Mouse (Mus musculus): ENCODE results near the gene Myh7b. TPM values are rescaled to one million over a fixed set of nuclear protein-coding genes. Genes with fewer than 3 reads are reported as not detected.

Gene Myh7b
- polyA plus RNA-seq, 1 experiment: 0.04 TPM

GRCm38 (mm10) chr2:155574700-155575099 lies 36.3 kb upstream of the Myh7b start:
- TF ChIP-seq POLR2A (IDR thresholded peaks at IDR 0.05; ENCODE audit: low read depth, low read length): no peak
- no peak for TF ChIP-seq CTCF (IDR thresholded peaks at IDR 0.05; ENCODE audit: extremely low read depth, insufficient read depth, insufficient read length, insufficient replicate concordance)
- Histone ChIP-seq H3K4me3 (ENCODE audit: extremely low read depth, insufficient read depth, insufficient read length) (no peak overlapping the region), H3K36me3 (ENCODE audit: control insufficient read depth, insufficient read depth, low read length) (0 out of 2 replicates have a peak, but pooled peaks cover 1% of the 10 kb centered on the region), H3K27me3 (ENCODE audit: control insufficient read depth, insufficient read depth, low read length) (no peaks in the 10 kb centered on the region), H3K4me1 (ENCODE audit: control insufficient read depth, insufficient read depth, insufficient read length) (no peaks in the 10 kb centered on the region), H3K27ac (ENCODE audit: insufficient read depth, low read length) (no peak overlapping the region)
- WGBS: 93% methylated on average over 4 of the region's 4 CpGs
- DNase-seq (ENCODE audit: low read depth in 1 of 2, low spot score in 2 of 2): no peak

GRCm38 (mm10) chr2:155576656-155577055 lies 34.4 kb upstream of the Myh7b start:
- no peak overlapping the region for H3K4me3 ChIP-seq (ENCODE audit: extremely low read depth, insufficient read depth, insufficient read length)
- no peaks in the 10 kb centered on the region for H3K4me1 ChIP-seq (ENCODE audit: control insufficient read depth, insufficient read depth, insufficient read length)
- WGBS: 96% methylated on average over 9 of the region's 9 CpGs
- H3K36me3 ChIP-seq (ENCODE audit: control insufficient read depth, insufficient read depth, low read length): no peaks in the 10 kb centered on the region; the same call in 1 of the 2 replicates
- no peaks in the 10 kb centered on the region for H3K27me3 ChIP-seq (ENCODE audit: control insufficient read depth, insufficient read depth, low read length)
- H3K27ac ChIP-seq (ENCODE audit: insufficient read depth, low read length): no peak overlapping the region
- TF ChIP-seq CTCF (IDR thresholded peaks at IDR 0.05; ENCODE audit: extremely low read depth, insufficient read depth, insufficient read length, insufficient replicate concordance) (no peak), POLR2A (IDR thresholded peaks at IDR 0.05; ENCODE audit: low read depth, low read length) (no peak)
- no peak for DNase-seq (ENCODE audit: low read depth in 1 of 2, low spot score in 2 of 2)

GRCm38 (mm10) chr2:155580331-155580730 lies 30.7 kb upstream of the Myh7b start:
- Histone ChIP-seq H3K27ac (ENCODE audit: insufficient read depth, low read length) (no peak overlapping the region), H3K27me3 (ENCODE audit: control insufficient read depth, insufficient read depth, low read length) (no peaks in the 10 kb centered on the region), H3K4me3 (ENCODE audit: extremely low read depth, insufficient read depth, insufficient read length) (no peak overlapping the region), H3K36me3 (ENCODE audit: control insufficient read depth, insufficient read depth, low read length) (no peaks in the 10 kb centered on the region; the same call in 1 of the 2 replicates), H3K4me1 (ENCODE audit: control insufficient read depth, insufficient read depth, insufficient read length) (no peaks in the 10 kb centered on the region)
- no peak for DNase-seq (ENCODE audit: low read depth in 1 of 2, low spot score in 2 of 2)
- no peak for TF ChIP-seq POLR2A (IDR thresholded peaks at IDR 0.05; ENCODE audit: low read depth, low read length)
- TF ChIP-seq CTCF (IDR thresholded peaks at IDR 0.05; ENCODE audit: extremely low read depth, insufficient read depth, insufficient read length, insufficient replicate concordance): no peak
- 88% methylated on average over 3 of the region's 3 CpGs for WGBS

- no peaks in the 10 kb centered on the region for H3K27me3 ChIP-seq (ENCODE audit: control insufficient read depth, insufficient read depth, low read length)
- H3K27ac ChIP-seq (ENCODE audit: insufficient read depth, low read length): no peak overlapping the region
- TF ChIP-seq POLR2A (IDR thresholded peaks at IDR 0.05; ENCODE audit: low read depth, low read length) (no peak), CTCF (IDR thresholded peaks at IDR 0.05; ENCODE audit: extremely low read depth, insufficient read depth, insufficient read length, insufficient replicate concordance) (no peak)
- no peaks in the 10 kb centered on the region; the same call in 1 of the 2 replicates for H3K36me3 ChIP-seq (ENCODE audit: control insufficient read depth, insufficient read depth, low read length)
- DNase-seq (ENCODE audit: low read depth in 1 of 2, low spot score in 2 of 2): no peak
- 84% methylated on average over 4 of the region's 4 CpGs for WGBS
- H3K4me3 ChIP-seq (ENCODE audit: extremely low read depth, insufficient read depth, insufficient read length): no peak overlapping the region
- no peaks in the 10 kb centered on the region for H3K4me1 ChIP-seq (ENCODE audit: control insufficient read depth, insufficient read depth, insufficient read length)
Measured at GRCm38 (mm10) chr2:155582384-155582995, 28.5 kb upstream of the Myh7b start.

GRCm38 (mm10) chr2:155582996-155583395 lies 28.0 kb upstream of the Myh7b start:
- 94% methylated on average over 5 of the region's 5 CpGs for WGBS
- H3K4me3 ChIP-seq (ENCODE audit: extremely low read depth, insufficient read depth, insufficient read length): no peak overlapping the region
- no peaks in the 10 kb centered on the region for H3K4me1 ChIP-seq (ENCODE audit: control insufficient read depth, insufficient read depth, insufficient read length)
- H3K36me3 ChIP-seq (ENCODE audit: control insufficient read depth, insufficient read depth, low read length): no peaks in the 10 kb centered on the region; the same call in 1 of the 2 replicates
- TF ChIP-seq POLR2A (IDR thresholded peaks at IDR 0.05; ENCODE audit: low read depth, low read length): no peak
- no peak for TF ChIP-seq CTCF (IDR thresholded peaks at IDR 0.05; ENCODE audit: extremely low read depth, insufficient read depth, insufficient read length, insufficient replicate concordance)
- H3K27ac ChIP-seq (ENCODE audit: insufficient read depth, low read length): no peak overlapping the region
- H3K27me3 ChIP-seq (ENCODE audit: control insufficient read depth, insufficient read depth, low read length): no peaks in the 10 kb centered on the region
- no peak for DNase-seq (ENCODE audit: low read depth in 1 of 2, low spot score in 2 of 2)

- Histone ChIP-seq H3K27me3 (ENCODE audit: control insufficient read depth, insufficient read depth, low read length) (no peaks in the 10 kb centered on the region), H3K4me3 (ENCODE audit: extremely low read depth, insufficient read depth, insufficient read length) (no peak overlapping the region), H3K4me1 (ENCODE audit: control insufficient read depth, insufficient read depth, insufficient read length) (no peaks in the 10 kb centered on the region), H3K36me3 (ENCODE audit: control insufficient read depth, insufficient read depth, low read length) (no peaks in the 10 kb centered on the region; the same call in 1 of the 2 replicates), H3K27ac (ENCODE audit: insufficient read depth, low read length) (no peak overlapping the region)
- WGBS: 60% methylated on average over 5 of the region's 5 CpGs
- TF ChIP-seq POLR2A (IDR thresholded peaks at IDR 0.05; ENCODE audit: low read depth, low read length) (no peak), CTCF (IDR thresholded peaks at IDR 0.05; ENCODE audit: extremely low read depth, insufficient read depth, insufficient read length, insufficient replicate concordance) (peak; percentile 64; the same call in 1 of the 2 replicates)
- peak; percentile 9 to 11 for DNase-seq (ENCODE audit: low read depth in 1 of 2, low spot score in 2 of 2)
Measured at GRCm38 (mm10) chr2:155583927-155584530, 27.0 kb upstream of the Myh7b start.

GRCm38 (mm10) chr2:155585082-155585481 lies 25.9 kb upstream of the Myh7b start:
- H3K36me3 ChIP-seq (ENCODE audit: control insufficient read depth, insufficient read depth, low read length): no peaks in the 10 kb centered on the region; the same call in 1 of the 2 replicates
- no peaks in the 10 kb centered on the region; the same call in 1 of the 2 replicates for H3K4me1 ChIP-seq (ENCODE audit: control insufficient read depth, insufficient read depth, insufficient read length)
- H3K27me3 ChIP-seq (ENCODE audit: control insufficient read depth, insufficient read depth, low read length): no peaks in the 10 kb centered on the region
- no peak overlapping the region for H3K4me3 ChIP-seq (ENCODE audit: extremely low read depth, insufficient read depth, insufficient read length)
- H3K27ac ChIP-seq (ENCODE audit: insufficient read depth, low read length): no peak overlapping the region
- WGBS: 91% methylated on average over 9 of the region's 9 CpGs
- DNase-seq (ENCODE audit: low read depth in 1 of 2, low spot score in 2 of 2): no peak
- no peak for TF ChIP-seq CTCF (IDR thresholded peaks at IDR 0.05; ENCODE audit: extremely low read depth, insufficient read depth, insufficient read length, insufficient replicate concordance)
- TF ChIP-seq POLR2A (IDR thresholded peaks at IDR 0.05; ENCODE audit: low read depth, low read length): no peak

Measured in spleen, adult 2 months (tissue).